In genomic region chr9:94550493-94551095, GRCm38 (mm10) we compare ENCODE assay signal across 22 mouse cellular contexts. TPM values are rescaled to one million over a fixed set of nuclear protein-coding genes. Genes with fewer than 3 reads are reported as not detected.
DNase-seq lines count a peak whose midpoint lies in the region; ATAC-seq and TF ChIP-seq lines count a peak whose summit lies in the region.
"Had no signal": no experiment of that assay in that cellular context is flagged by ENCODE, and none has a peak within 500 bp of the region (broad histone marks: within the 10 kb centered on the region; RNA-seq: fewer than 3 reads in every experiment).

No protein-coding gene starts in this region.

- no peak overlapping the region for H3K4me3 ChIP-seq in forebrain, embryonic 16.5 days (replicated peaks; ENCODE audit: low read length)
- H3K4me3 ChIP-seq in forebrain, embryonic 10.5 days = no peak overlapping the region
- H3K4me3 ChIP-seq in hindbrain, embryonic 15.5 days = no peak overlapping the region
- H3K4me3 ChIP-seq in hindbrain, embryonic 12.5 days = no peak overlapping the region
- H3K4me3 ChIP-seq in midbrain, embryonic 11.5 days (ENCODE audit: low read depth, low read length) = no peak overlapping the region
- H3K4me3 ChIP-seq in midbrain, embryonic 15.5 days = no peak overlapping the region
- H3K4me3 ChIP-seq: embryonic facial prominence, embryonic 15.5 days; erythroblast, embryonic 14.5 days; gastrocnemius, adult 2 months had no signal

- DNase-seq in forebrain, embryonic 10.5 days (ENCODE audit: extremely low spot score, low spot score) = no peak
- DNase-seq in midbrain, embryonic 11.5 days (ENCODE audit: low spot score, missing footprints) = peak; percentile 57
- DNase-seq in brain, embryonic 14.5 days (ENCODE audit: low read depth) = peak; percentile 58
- DNase-seq: adrenal gland, adult 2 months; adrenal gland, postnatal 25 days; cerebellum, adult 2 months; embryo, embryonic 11 days; gastrocnemius, adult 2 months; gastrocnemius, postnatal 25 days; heart, postnatal 10 days; heart, postnatal 4 days; kidney, adult 8-10 months had no signal

- 73% methylated on average over 2 of the region's 2 CpGs for WGBS in forebrain, embryonic 16.5 days
- 75% methylated on average over 2 of the region's 2 CpGs for WGBS in forebrain, embryonic 10.5 days
- 75% methylated on average over 2 of the region's 2 CpGs for WGBS in hindbrain, embryonic 15.5 days
- 68% methylated on average over 2 of the region's 2 CpGs for WGBS in hindbrain, embryonic 12.5 days
- WGBS in midbrain, embryonic 11.5 days = 87% methylated on average over 2 of the region's 2 CpGs
- WGBS in midbrain, embryonic 15.5 days = 78% methylated on average over 2 of the region's 2 CpGs

- TF ChIP-seq POLR2A in brain, embryonic 14.5 days (IDR thresholded peaks at IDR 0.05; ENCODE audit: borderline replicate concordance, extremely low read depth, insufficient read depth, insufficient read length, poor library complexity, severe bottlenecking) = no peak

- H3K27ac ChIP-seq in forebrain, embryonic 16.5 days (ENCODE audit: low read length) = no peak overlapping the region
- H3K27ac ChIP-seq in forebrain, embryonic 10.5 days = no peak overlapping the region
- no peak overlapping the region for H3K27ac ChIP-seq in hindbrain, embryonic 15.5 days (replicated peaks)
- H3K27ac ChIP-seq in hindbrain, embryonic 12.5 days = no peak overlapping the region
- no peak overlapping the region for H3K27ac ChIP-seq in midbrain, embryonic 11.5 days (ENCODE audit: low read depth, low read length)
- no peak overlapping the region for H3K27ac ChIP-seq in midbrain, embryonic 15.5 days
- H3K27ac ChIP-seq: embryonic facial prominence, embryonic 15.5 days; gastrocnemius, adult 2 months had no signal

- TF ChIP-seq CTCF in brain, embryonic 14.5 days (IDR thresholded peaks at IDR 0.05; ENCODE audit: borderline replicate concordance, extremely low read depth, insufficient read depth, insufficient read length) = no peak

- no peaks in the 10 kb centered on the region for H3K4me1 ChIP-seq in forebrain, embryonic 16.5 days (replicated peaks; ENCODE audit: control insufficient read depth, insufficient read depth, low read length)
- H3K4me1 ChIP-seq in forebrain, embryonic 10.5 days = no peaks in the 10 kb centered on the region
- no peaks in the 10 kb centered on the region for H3K4me1 ChIP-seq in hindbrain, embryonic 15.5 days (replicated peaks)
- H3K4me1 ChIP-seq in hindbrain, embryonic 12.5 days = no peaks in the 10 kb centered on the region
- H3K4me1 ChIP-seq in midbrain, embryonic 11.5 days (ENCODE audit: control insufficient read depth, insufficient read depth, low read length) = no peaks in the 10 kb centered on the region
- H3K4me1 ChIP-seq in midbrain, embryonic 15.5 days = no peaks in the 10 kb centered on the region
- H3K4me1 ChIP-seq: embryonic facial prominence, embryonic 15.5 days had no signal

- no peak overlapping the region for H3K9ac ChIP-seq in forebrain, embryonic 16.5 days (replicated peaks; ENCODE audit: low read depth, low read length)
- no peak overlapping the region for H3K9ac ChIP-seq in hindbrain, embryonic 15.5 days
- H3K9ac ChIP-seq in hindbrain, embryonic 12.5 days = no peak overlapping the region
- H3K9ac ChIP-seq in midbrain, embryonic 11.5 days (ENCODE audit: low read length) = no peak overlapping the region
- no peak overlapping the region for H3K9ac ChIP-seq in midbrain, embryonic 15.5 days
- H3K9ac ChIP-seq: embryonic facial prominence, embryonic 15.5 days had no signal

- no peaks in the 10 kb centered on the region for H3K36me3 ChIP-seq in forebrain, embryonic 16.5 days (ENCODE audit: control insufficient read depth, insufficient read depth)
- no peaks in the 10 kb centered on the region for H3K36me3 ChIP-seq in forebrain, embryonic 10.5 days (replicated peaks)
- no peaks in the 10 kb centered on the region for H3K36me3 ChIP-seq in hindbrain, embryonic 15.5 days
- no peaks in the 10 kb centered on the region for H3K36me3 ChIP-seq in hindbrain, embryonic 12.5 days
- H3K36me3 ChIP-seq in midbrain, embryonic 11.5 days (ENCODE audit: control insufficient read depth, insufficient read depth, low read length) = no peaks in the 10 kb centered on the region
- no peaks in the 10 kb centered on the region for H3K36me3 ChIP-seq in midbrain, embryonic 15.5 days (replicated peaks)
- H3K36me3 ChIP-seq: embryonic facial prominence, embryonic 15.5 days had no signal

- no peak overlapping the region for H3K4me2 ChIP-seq in forebrain, embryonic 16.5 days (ENCODE audit: low read length)
- H3K4me2 ChIP-seq in hindbrain, embryonic 15.5 days = no peak overlapping the region
- H3K4me2 ChIP-seq in hindbrain, embryonic 12.5 days (replicated peaks) = no peak overlapping the region
- no peak overlapping the region for H3K4me2 ChIP-seq in midbrain, embryonic 11.5 days
- no peak overlapping the region for H3K4me2 ChIP-seq in midbrain, embryonic 15.5 days
- H3K4me2 ChIP-seq: embryonic facial prominence, embryonic 15.5 days had no signal

- H3K27me3 ChIP-seq in forebrain, embryonic 16.5 days (replicated peaks; ENCODE audit: control insufficient read depth, insufficient read depth, low read length) = no peaks in the 10 kb centered on the region
- H3K27me3 ChIP-seq in forebrain, embryonic 10.5 days (ENCODE audit: poor library complexity, severe bottlenecking) = no peaks in the 10 kb centered on the region
- H3K27me3 ChIP-seq in hindbrain, embryonic 15.5 days = no peaks in the 10 kb centered on the region
- H3K27me3 ChIP-seq in hindbrain, embryonic 12.5 days = no peaks in the 10 kb centered on the region
- H3K27me3 ChIP-seq in midbrain, embryonic 11.5 days (ENCODE audit: control insufficient read depth, insufficient read depth, low read length) = no peaks in the 10 kb centered on the region
- H3K27me3 ChIP-seq in midbrain, embryonic 15.5 days (replicated peaks) = no peaks in the 10 kb centered on the region
- H3K27me3 ChIP-seq: CH12.LX; embryonic facial prominence, embryonic 15.5 days had no signal

- ATAC-seq in forebrain, embryonic 16.5 days = peak; percentile 76
- peak; percentile 71; the same call in 1 of the 2 replicates for ATAC-seq in hindbrain, embryonic 15.5 days (ENCODE audit: low FRiP score, low read depth)
- no peak for ATAC-seq in hindbrain, embryonic 12.5 days (ENCODE audit: low FRiP score)
- ATAC-seq in midbrain, embryonic 11.5 days (ENCODE audit: low FRiP score) = no peak
- ATAC-seq in midbrain, embryonic 15.5 days (replicated peaks) = no peak
- no peak for ATAC-seq in monocyte, adult 5-6 weeks (replicated peaks; ENCODE audit: insufficient number of reproducible peaks, low FRiP score, low TSS enrichment, poor library complexity, severe bottlenecking)
- ATAC-seq: inflammation-experienced regulatory T-cells, adult 6 months; intestine, postnatal 0 days had no signal

- no peaks in the 10 kb centered on the region for H3K9me3 ChIP-seq in forebrain, embryonic 16.5 days (ENCODE audit: control insufficient read depth, low read length)
- no peaks in the 10 kb centered on the region for H3K9me3 ChIP-seq in forebrain, embryonic 10.5 days
- H3K9me3 ChIP-seq in hindbrain, embryonic 15.5 days = no peaks in the 10 kb centered on the region
- no peaks in the 10 kb centered on the region for H3K9me3 ChIP-seq in hindbrain, embryonic 12.5 days (replicated peaks)
- no peaks in the 10 kb centered on the region for H3K9me3 ChIP-seq in midbrain, embryonic 11.5 days (ENCODE audit: control insufficient read depth, low read length)
- H3K9me3 ChIP-seq in midbrain, embryonic 15.5 days = no peaks in the 10 kb centered on the region
- H3K9me3 ChIP-seq: embryonic facial prominence, embryonic 15.5 days had no signal

RNA-seq across cellular contexts. Expression of gene 1190002N15Rik, which starts 12.7 kb away (rescaled TPM):
- 4.1 and 4.7 TPM in 2 replicates for polyA plus RNA-seq in forebrain, embryonic 16.5 days (2015; fragmentation: Nextera tagmentation; extraction: Ambion mirVana)
- polyA plus RNA-seq in forebrain, embryonic 10.5 days (2016; fragmentation: Nextera tagmentation; extraction: Ambion mirVana) = 3.3 and 3.9 TPM in 2 replicates
- polyA plus RNA-seq in hindbrain, embryonic 15.5 days (2015; fragmentation: Nextera tagmentation; extraction: Ambion mirVana) = 17.5 and 18.4 TPM in 2 replicates
- polyA plus RNA-seq in hindbrain, embryonic 12.5 days (2016; fragmentation: Nextera tagmentation; extraction: Ambion mirVana) = 34.6 and 36.4 TPM in 2 replicates
- polyA plus RNA-seq in midbrain, embryonic 11.5 days (2014; fragmentation: Nextera tagmentation; extraction: Ambion mirVana) = 39.4 and 44.2 TPM in 2 replicates
- 13.6 and 14.1 TPM in 2 replicates for polyA plus RNA-seq in midbrain, embryonic 15.5 days (2015; fragmentation: Nextera tagmentation; extraction: Ambion mirVana)
- 24.2 and 31.0 TPM in 2 replicates for polyA plus RNA-seq in brain, embryonic 14.5 days (2012; rRNA removed)
- 16.3 to 31.5 TPM (median 17.6 TPM) in 3 replicates for total RNA-seq in monocyte, adult 5-6 weeks (2017)
- total RNA-seq: CH12.LX had no signal

Comparison
In these comparisons a context has a peak if more than half of its experiments do, and no peak if none do; other contexts are left out.
1. ATAC-seq: peak in forebrain, embryonic 16.5 days (single experiment) and hindbrain, embryonic 15.5 days (single experiment); none in hindbrain, embryonic 12.5 days (single experiment), midbrain, embryonic 11.5 days (single experiment), midbrain, embryonic 15.5 days (single experiment) and monocyte, adult 5-6 weeks (single experiment).